Mouse (Mus musculus) embryonic fibroblast, embryonic 13.5 days (primary cell): ENCODE results near the gene Gys2.
"Not testable (repeated sequence)": the region's sequence is repeated elsewhere in the genome, so short reads cannot be mapped to it uniquely, and the experiment has no call there.

Experiments used
- CTCF ChIP-seq: IDR thresholded peaks from 2 replicates; pipeline ENCODE4 v1.5.1; 2011; ENCODE audit warnings: mild to moderate bottlenecking, control low read depth, low read length, moderate library complexity, borderline replicate concordance; ENCODE audit not compliant: insufficient read depth
- POLR2A ChIP-seq: IDR thresholded peaks from 2 replicates; pipeline ENCODE4 v1.6.1; 2011; ENCODE audit warnings: low read depth, mild to moderate bottlenecking, control low read depth, low read length, moderate library complexity

DNA sequence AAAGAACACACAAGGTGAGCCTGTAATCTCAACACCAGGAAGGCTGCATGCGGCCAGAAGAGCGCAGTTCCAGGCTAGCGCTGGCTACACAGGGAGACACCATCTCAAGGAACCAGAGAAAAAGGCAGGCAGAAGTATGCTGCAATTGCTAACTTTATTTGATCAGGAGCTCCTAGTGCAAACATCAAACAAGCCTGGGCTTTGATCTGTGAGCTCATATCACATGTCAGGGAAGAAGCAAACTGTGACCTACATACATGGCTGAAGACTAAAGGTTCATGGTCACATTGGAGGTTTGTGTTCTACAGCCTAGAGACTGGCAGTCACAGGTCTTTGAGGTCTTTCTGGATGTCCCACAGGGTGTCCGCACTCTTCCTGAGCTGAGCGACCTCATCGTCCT, 17.2 kb upstream of the Gys2 start:
- TF ChIP-seq CTCF, POLR2A: not testable (repeated sequence)
